Mouse (Mus musculus): ENCODE results near the gene Tecpr2. TPM values are rescaled to one million over a fixed set of nuclear protein-coding genes. Genes with fewer than 3 reads are reported as not detected.

The Tecpr2 gene
- total RNA-seq (2023), result 1 to 10 TPM; 7.5 to 9.2 TPM

DNA sequence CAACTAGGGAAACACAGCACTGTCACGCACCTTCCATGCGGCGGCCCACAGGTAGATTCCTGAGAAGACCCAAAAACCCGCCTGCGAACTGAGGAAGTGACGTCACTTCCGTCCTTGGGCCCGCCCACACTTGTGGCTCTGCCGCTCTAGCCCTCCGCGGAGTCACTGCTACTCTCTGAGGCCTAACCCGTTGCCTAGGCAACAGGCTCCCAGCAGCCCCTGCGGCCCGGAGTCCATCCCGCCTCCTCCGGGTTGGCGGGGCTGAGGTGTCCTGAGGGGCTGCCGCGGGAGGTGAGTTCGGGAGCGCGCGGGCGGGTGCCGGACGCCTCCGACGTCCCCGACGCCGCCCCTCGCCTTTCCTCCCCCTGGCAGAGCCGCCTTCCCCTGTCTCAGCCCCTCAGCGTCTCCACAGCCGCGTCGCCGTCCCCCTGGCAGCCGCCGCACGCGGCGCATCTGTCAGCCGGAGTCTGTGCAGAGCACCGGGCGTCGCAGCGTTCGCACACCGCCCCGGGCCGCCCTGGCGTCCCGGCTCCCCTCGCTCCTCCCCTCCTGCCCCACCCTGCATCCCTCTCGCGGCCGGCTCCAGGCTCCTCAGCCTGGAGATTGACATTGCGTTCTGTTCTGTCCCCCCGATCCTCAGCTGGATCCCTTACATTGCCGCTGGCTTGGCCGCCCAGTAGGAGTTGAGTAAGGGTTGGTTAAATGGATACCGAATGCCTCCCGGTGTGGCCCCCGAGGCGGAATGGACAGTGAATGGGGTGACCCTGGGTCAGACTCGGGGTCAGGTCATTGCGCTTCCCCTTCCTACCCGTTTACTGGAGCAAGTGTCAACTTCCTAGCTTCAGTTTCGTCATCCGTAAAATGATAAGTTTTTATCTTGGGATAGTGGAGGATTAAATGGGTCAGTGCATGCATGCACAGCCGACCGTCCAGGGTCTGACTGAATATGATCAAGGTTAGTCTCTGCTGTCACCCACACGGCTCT is at the start of gene Tecpr2, which contains the start of gene Cinp:
TSS of gene Tecpr2 (plus strand) at position 229 of the 985 bp plus-strand sequence.
TSS of gene Cinp (minus strand) at position 110 of the 985 bp plus-strand sequence.

DNA sequence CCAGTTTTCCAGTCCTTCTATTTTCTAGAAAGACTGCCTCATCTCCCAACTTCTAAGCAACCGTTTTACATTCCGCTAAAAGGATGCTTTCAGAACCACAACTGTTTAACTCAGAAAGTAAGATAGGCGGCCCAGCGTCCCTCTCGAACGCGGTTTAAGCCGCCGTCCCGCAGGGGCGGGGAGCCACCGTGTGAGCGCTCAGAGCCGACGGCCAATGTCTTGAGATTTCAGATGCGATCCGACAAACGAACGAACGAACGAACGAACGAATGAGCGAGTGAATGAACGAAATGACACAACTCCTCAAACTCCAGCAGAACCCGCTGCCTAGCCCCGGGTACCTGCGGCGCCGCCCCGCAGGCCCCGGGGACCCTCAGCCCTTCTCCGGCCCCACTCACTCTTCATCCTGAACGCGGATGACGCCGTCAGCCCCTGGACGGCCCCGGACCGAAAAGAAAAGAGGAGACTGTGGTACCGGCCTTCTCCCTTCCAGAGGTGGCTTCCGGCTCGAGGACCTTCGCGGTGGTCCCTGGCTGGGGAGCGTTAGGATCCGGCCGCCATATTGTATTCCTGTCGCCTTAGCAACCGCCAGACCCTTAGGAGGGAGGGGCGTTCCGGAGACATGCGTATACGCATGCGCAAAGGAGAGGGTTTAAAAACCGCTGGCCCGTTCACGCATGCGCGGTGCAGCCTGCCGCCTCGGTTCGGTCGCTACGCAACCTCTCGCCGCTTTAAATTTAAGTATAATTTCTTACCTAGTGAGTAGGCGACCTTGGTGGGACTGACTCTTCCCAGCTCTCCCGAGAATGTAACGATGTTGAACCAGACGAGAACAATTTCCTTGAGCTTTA is 48.5 kb upstream of the Tecpr2 start, which contains the start of gene Mok:
TSS of gene Mok (minus strand) at position 592 of the 851 bp plus-strand sequence.

DNA sequence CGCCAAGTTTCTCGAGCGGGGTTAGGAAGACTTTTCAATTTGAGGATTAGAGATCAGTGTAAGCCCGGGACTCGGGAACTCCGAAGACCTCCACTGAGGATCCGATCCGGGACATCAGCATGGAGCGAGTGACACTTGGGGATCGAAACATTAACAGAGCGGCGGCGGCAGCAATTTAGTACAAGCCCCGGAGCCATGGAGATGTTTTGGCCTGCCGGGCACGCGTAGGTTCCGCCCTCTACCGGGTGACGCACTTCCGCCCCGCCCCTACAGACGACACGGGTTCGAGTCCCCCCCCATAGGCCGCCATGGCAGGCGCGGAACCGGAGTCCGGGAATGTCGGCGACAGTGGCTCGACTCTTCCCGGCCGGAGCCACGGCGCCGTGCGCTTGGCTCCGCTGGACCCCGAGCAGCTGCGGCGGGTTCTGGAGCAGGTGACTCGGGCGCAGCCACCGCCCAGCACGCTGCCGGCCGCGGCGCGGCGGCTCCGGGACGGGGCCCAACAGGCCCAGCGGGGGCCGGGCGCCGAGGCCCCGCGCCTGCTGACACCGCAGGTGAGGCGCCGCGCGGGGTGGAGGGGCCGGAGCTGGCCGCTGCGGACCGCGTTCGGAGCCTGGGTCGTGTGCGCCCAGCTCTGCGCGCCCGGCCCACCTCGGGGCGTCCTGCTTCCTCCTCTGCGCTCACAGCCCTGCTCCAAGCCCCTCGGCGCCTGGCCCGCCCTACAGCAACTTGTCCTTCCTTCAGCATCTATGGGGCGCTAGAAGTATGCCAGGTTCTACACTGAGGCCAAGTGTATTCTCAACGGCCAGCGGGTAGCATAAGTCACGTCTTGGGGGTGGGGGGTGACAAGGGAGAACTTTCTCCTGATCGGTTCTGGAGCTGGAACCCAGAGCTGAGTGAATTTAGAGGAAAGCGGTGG is 38.8 kb upstream of the Tecpr2 start, which contains the start of gene Zfp839:
TSS of gene Zfp839 (plus strand) at position 244 of the 919 bp plus-strand sequence.

DNA sequence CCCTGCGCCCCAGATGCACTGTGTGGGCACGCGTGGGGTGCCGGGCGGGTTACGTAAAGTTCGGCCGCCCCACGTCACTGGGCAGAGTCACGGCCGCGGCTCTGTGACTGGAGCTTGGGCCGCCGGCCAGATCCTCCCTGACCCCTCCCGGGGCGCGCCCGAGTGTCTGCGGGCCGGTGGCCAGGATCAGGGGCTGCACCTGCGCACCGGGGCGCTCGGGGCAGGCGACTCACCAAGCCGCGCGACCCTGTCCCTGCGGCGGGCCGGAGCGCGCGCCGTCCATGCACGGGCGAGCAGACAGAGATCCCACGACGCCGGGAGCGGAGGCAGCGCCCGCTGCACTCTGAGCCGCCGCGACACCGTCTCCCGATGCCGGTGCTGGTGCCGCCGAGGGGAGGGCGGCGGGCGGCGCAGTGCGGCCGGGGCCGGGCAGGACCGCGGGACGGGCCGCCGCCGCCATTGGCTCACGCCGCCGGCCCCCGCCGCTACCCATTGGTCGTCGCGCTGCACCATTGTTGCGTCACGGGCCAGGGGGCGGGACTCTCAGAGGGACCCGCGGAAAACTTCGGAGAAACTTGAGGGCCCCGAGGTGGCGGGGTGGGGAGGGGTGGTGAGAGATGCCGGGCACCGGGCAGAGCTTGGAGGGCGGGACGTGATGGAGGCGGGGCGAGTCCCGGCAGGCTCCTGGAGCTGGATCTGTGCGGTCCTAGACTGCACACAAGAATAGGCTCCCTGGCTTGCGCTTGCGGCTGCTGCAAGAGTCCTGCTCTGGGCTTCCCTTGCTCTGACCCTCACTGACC is 89.7 kb downstream of the Tecpr2 start, which contains the start of gene Ankrd9:
TSS of gene Ankrd9 (minus strand) at position 434 of the 800 bp plus-strand sequence.

Other genes with a start within 250 kb of the Tecpr2 start
- not detected for gene 1700001K19Rik, start 206.6 kb upstream of the Tecpr2 start, total RNA-seq (2023)
- 100 to 1,000 TPM; 391 to 458 TPM for gene Hsp90aa1, start 186.5 kb upstream of the Tecpr2 start, total RNA-seq (2023)
- 10 to 100 TPM; 61.0 to 77.3 TPM for gene Wdr20, start 151.3 kb upstream of the Tecpr2 start, total RNA-seq (2023)
- gene Mok, start 48.3 kb upstream of the Tecpr2 start, total RNA-seq (2023), result not detected
- 1 to 10 TPM; 2.0 to 3.1 TPM for gene Zfp839, start 39.0 kb upstream of the Tecpr2 start, total RNA-seq (2023)
- gene Cinp, start 119 bp upstream of the Tecpr2 start, total RNA-seq (2023), result 10 to 100 TPM; 29.9 to 33.0 TPM
- 1 to 10 TPM; 5.1 to 6.9 TPM for gene Ankrd9, start 89.8 kb downstream of the Tecpr2 start, total RNA-seq (2023)
- gene Rcor1, start 150.1 kb downstream of the Tecpr2 start, total RNA-seq (2023), result 10 to 100 TPM; 50.6 to 51.8 TPM